Mouse (Mus musculus): ENCODE results near the gene AI854703. TPM values are rescaled to one million over a fixed set of nuclear protein-coding genes. Genes with fewer than 3 reads are reported as not detected.

AI854703 gene
- polyA plus RNA-seq, 1 experiment from 2014 or later, result 0.40 TPM

DNA sequence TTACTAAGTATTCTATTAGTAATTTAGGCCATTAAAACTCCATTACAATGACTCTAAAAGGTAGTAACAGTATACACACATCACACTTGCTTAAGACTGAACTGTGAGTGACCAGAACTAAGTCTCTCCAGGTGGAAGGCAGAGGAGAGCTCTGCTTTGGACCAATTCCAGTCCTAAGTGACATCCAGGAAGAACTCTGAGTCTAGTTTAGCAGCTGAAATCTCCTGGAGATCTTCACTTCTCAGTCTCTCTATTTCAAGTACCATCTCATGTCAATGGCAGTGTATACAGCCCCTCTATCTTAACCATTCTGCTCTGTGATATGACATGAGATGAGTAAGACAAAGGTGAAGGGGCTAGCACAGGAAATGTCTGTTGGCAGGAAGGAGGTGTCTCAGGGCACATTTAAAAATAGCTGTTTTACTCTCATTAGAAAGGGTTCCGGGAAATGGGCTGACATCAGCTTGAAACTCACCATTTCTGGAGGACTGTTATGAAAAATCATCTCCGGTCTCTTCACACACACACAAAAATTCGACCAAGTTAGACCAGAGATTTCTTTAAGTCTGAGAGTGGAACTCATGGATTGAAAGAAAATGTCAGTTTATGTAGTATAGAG is 55.0 kb downstream of the AI854703 start:
- WGBS, result 40% methylated on average over 3 of the region's 3 CpGs
- no peak overlapping the region for H3K9ac ChIP-seq (ENCODE audit: low read depth, low read length)
- no peak for DNase-seq (ENCODE audit: low spot score)

DNA sequence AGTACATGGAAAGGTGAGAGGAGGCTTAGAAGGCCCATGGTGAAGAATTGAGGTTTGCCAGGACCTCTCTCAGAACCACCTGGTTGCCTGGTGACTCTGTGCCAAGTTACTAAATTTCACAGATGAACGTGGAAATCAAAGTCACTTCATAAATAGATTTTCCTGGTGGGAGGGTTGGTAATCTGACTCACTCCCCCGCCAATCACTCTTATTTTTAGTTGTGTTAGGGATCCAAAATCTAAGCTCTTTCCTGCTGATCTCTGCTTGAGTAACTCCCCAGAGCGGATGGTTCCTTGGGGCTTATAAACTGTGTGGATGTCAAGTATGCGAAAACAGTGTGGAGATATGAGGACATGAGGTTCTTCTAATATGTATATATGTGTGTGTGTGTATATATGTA is 55.7 kb downstream of the AI854703 start:
- Histone ChIP-seq H3K4me2 (no peak overlapping the region), H3K4me3 (ENCODE audit: low read depth, low read length) (no peak overlapping the region), H3K4me1 (replicated peaks; ENCODE audit: control insufficient read depth, insufficient read depth, low read length) (no peaks in the 10 kb centered on the region), H3K27ac (ENCODE audit: low read depth, low read length) (no peak overlapping the region), H3K9me3 (ENCODE audit: control insufficient read depth, low read length) (no peaks in the 10 kb centered on the region), H3K9ac (ENCODE audit: low read depth, low read length) (no peak overlapping the region), H3K36me3 (ENCODE audit: control insufficient read depth, insufficient read depth, low read length) (0 out of 2 replicates have a peak, but pooled peaks cover 2% of the 10 kb centered on the region), H3K27me3 (replicated peaks; ENCODE audit: control insufficient read depth, insufficient read depth, low read length) (no peaks in the 10 kb centered on the region)
- ATAC-seq (replicated peaks; ENCODE audit: low FRiP score) (no peak), DNase-seq (ENCODE audit: low spot score) (no peak)
- 72% methylated on average over 4 of the region's 4 CpGs for WGBS

More for the DNA sequence above, 55.0 kb downstream of the AI854703 start:
- H3K4me3 ChIP-seq (ENCODE audit: low read depth, low read length), result no peak overlapping the region
- no peak overlapping the region for H3K4me2 ChIP-seq
- H3K9me3 ChIP-seq (ENCODE audit: control insufficient read depth, low read length), result no peaks in the 10 kb centered on the region
- 0 out of 2 replicates have a peak, but pooled peaks cover 2% of the 10 kb centered on the region for H3K36me3 ChIP-seq (ENCODE audit: control insufficient read depth, insufficient read depth, low read length)
- H3K27ac ChIP-seq (ENCODE audit: low read depth, low read length), result no peak overlapping the region
- ATAC-seq (replicated peaks; ENCODE audit: low FRiP score), result no peak
- 0 out of 2 replicates have a peak, but pooled peaks cover 1% of the 10 kb centered on the region for H3K4me1 ChIP-seq (replicated peaks; ENCODE audit: control insufficient read depth, insufficient read depth, low read length)
- no peaks in the 10 kb centered on the region for H3K27me3 ChIP-seq (replicated peaks; ENCODE audit: control insufficient read depth, insufficient read depth, low read length)

Other genes starting within 250 kb of the AI854703 start
- 7.8 and 10.1 TPM in 2 replicates for gene Krba1, start 231.2 kb upstream of the AI854703 start, polyA plus RNA-seq (2014; fragmentation: Nextera tagmentation; extraction: Ambion mirVana)
- gene Zfp467, start 180.9 kb upstream of the AI854703 start, polyA plus RNA-seq (2014; fragmentation: Nextera tagmentation; extraction: Ambion mirVana), result 5.3 and 6.9 TPM in 2 replicates
- 0.05 and 0.16 TPM in 2 replicates for gene Sspo, start 178.5 kb upstream of the AI854703 start, polyA plus RNA-seq (2014; fragmentation: Nextera tagmentation; extraction: Ambion mirVana)
- gene Atp6v0e2, start 89.1 kb upstream of the AI854703 start, polyA plus RNA-seq (2014; fragmentation: Nextera tagmentation; extraction: Ambion mirVana), result 4.2 and 5.6 TPM in 2 replicates
- 4.6 and 4.9 TPM in 2 replicates for gene Lrrc61, start 72.0 kb upstream of the AI854703 start, polyA plus RNA-seq (2014; fragmentation: Nextera tagmentation; extraction: Ambion mirVana)
- 9.0 and 9.7 TPM in 2 replicates for gene Rarres2, start 54.0 kb upstream of the AI854703 start, polyA plus RNA-seq (2014; fragmentation: Nextera tagmentation; extraction: Ambion mirVana)
- not detected in 2 replicates for gene Gm45021, start 37.2 kb upstream of the AI854703 start, polyA plus RNA-seq (2014; fragmentation: Nextera tagmentation; extraction: Ambion mirVana)
- gene Repin1, start 32.9 kb upstream of the AI854703 start, polyA plus RNA-seq (2014; fragmentation: Nextera tagmentation; extraction: Ambion mirVana), result 20.0 and 20.1 TPM in 2 replicates
- not detected in 2 replicates for gene Gm44965, start 32.8 kb upstream of the AI854703 start, polyA plus RNA-seq (2014; fragmentation: Nextera tagmentation; extraction: Ambion mirVana)
- 2.7 and 3.3 TPM in 2 replicates for gene Zfp775, start 24.7 kb upstream of the AI854703 start, polyA plus RNA-seq (2014; fragmentation: Nextera tagmentation; extraction: Ambion mirVana)
- gene Gimap8, start 20.5 kb downstream of the AI854703 start, polyA plus RNA-seq (2014; fragmentation: Nextera tagmentation; extraction: Ambion mirVana), result 0.32 and 1.1 TPM in 2 replicates
- gene Gimap9, start 49.4 kb downstream of the AI854703 start, polyA plus RNA-seq (2014; fragmentation: Nextera tagmentation; extraction: Ambion mirVana), result 14.5 and 17.9 TPM in 2 replicates
- gene Gimap4, start 57.8 kb downstream of the AI854703 start, polyA plus RNA-seq (2014; fragmentation: Nextera tagmentation; extraction: Ambion mirVana), result 21.8 and 23.5 TPM in 2 replicates
- gene Gimap6, start 81.5 kb downstream of the AI854703 start, polyA plus RNA-seq (2014; fragmentation: Nextera tagmentation; extraction: Ambion mirVana), result 18.0 and 18.6 TPM in 2 replicates
- gene Gm28053, start 91.8 kb downstream of the AI854703 start, polyA plus RNA-seq (2014; fragmentation: Nextera tagmentation; extraction: Ambion mirVana), result 0.77 and 2.2 TPM in 2 replicates
- gene Gimap7, start 91.9 kb downstream of the AI854703 start, polyA plus RNA-seq (2014; fragmentation: Nextera tagmentation; extraction: Ambion mirVana), result not detected in 2 replicates
- 14.1 and 15.4 TPM in 2 replicates for gene Gimap1, start 112.3 kb downstream of the AI854703 start, polyA plus RNA-seq (2014; fragmentation: Nextera tagmentation; extraction: Ambion mirVana)
- gene Gimap5, start 119.4 kb downstream of the AI854703 start, polyA plus RNA-seq (2014; fragmentation: Nextera tagmentation; extraction: Ambion mirVana), result 3.5 and 4.0 TPM in 2 replicates
- gene Gimap3, start 144.1 kb downstream of the AI854703 start, polyA plus RNA-seq (2014; fragmentation: Nextera tagmentation; extraction: Ambion mirVana), result 0.08 TPM in 1 of 2 replicates, not detected in the other
- gene Tmem176a, start 214.2 kb downstream of the AI854703 start, polyA plus RNA-seq (2014; fragmentation: Nextera tagmentation; extraction: Ambion mirVana), result 56.6 and 66.1 TPM in 2 replicates
- 105 and 118 TPM in 2 replicates for gene Tmem176b, start 214.7 kb downstream of the AI854703 start, polyA plus RNA-seq (2014; fragmentation: Nextera tagmentation; extraction: Ambion mirVana)
- gene Aoc1, start 246.1 kb downstream of the AI854703 start, polyA plus RNA-seq (2014; fragmentation: Nextera tagmentation; extraction: Ambion mirVana), result not detected in 2 replicates

Data from liver, embryonic 11.5 days (tissue).